Mouse (Mus musculus) lung, postnatal 10 days (tissue): Measurements from ENCODE around the gene Osbpl6.

Experiments used
- DNase-seq: peaks from one replicate; pipeline ENCODE4 v3.0.0; 2021

Osbpl6 gene

DNA sequence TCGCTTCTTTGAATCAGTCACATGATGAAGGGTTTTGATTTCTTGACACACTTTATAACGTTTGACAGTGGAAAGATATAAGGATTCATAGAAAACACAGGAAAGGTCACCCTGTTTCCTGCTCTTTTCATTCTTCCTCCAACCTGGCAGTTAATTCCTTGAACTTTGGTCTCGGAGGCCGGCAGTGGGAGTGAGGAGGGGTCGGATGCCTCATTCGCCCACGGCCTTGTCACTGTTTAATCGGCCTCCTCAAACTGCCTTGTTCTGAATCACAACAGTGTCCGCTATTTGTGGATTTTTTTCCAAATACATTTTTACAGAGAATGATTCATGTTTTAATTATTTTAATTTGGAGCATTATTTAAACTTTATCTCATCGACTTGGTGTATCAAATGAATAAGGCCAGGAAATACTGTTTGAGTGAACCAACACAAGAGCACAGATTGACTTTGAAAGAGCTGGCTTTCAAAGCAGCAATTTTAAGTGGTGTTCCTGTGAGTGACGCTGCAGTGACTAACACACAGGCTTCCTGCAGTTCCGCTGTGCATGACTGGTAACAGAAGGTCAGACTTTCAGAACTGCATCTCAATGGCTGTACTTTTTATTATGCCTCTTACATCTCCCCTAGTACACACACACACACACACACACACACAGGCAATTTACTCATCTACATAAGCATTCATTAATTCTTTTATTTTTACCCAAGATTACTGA is 98.0 kb downstream of the Osbpl6 start:
- no peak for DNase-seq

DNA sequence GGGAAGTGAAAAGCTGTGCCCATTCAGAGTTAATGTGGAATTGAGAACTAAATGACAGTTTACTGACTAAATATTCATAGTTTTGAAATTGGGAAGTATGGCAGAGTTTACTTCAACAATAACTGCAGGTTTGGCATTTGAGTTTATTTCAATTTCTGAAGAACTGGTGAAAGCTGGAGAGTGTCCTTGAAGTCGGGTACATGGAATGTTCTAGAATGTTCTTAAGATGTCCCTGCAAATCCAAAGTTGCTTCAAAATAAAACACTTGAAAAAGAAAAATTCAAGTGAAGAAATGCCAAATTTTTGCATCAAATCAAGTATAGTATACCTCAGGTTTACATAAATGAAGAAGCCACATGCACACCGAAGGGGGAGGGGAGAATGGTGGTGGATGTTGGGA is 98.7 kb downstream of the Osbpl6 start:
- no peak for DNase-seq

DNA sequence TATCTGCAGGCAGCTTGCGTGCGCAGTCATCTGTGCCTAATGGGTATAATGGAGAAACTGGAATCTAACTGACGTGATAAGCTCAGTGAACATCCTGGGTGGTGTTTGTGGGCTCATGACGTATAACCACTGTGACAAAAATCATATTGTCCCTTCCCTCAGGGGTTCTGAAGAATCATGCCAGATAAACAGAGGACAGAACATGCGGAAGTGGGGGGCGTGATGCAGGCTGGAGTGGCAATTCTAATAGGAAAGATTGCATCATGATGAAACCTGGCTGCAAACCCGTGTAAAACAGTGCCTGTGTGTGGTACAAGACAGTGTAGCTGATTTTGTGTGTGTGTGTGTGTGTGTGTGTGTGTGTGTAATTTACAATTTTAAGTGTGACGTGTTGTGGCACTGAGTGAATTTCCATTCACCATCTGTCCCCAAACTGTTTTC is 105.0 kb downstream of the Osbpl6 start:
- DNase-seq = no peak

DNA sequence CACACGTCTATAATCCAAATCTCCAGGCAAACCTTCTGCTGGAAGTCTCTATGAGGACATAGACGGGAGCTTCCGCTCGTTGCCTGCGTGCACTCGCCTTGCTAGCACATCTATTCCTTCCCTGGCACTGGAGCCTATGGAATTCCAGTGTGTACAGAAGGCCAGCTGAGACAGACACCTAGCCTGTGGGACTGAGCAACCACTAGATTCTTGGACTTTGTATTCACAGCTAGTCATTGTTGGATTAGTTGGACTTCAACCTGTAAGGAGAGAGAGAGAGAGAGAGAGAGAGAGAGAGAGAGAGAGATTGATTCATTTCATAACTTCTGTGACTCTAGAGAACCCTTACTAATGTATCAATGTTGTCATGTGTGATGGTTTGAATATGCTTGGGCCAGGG is 105.8 kb downstream of the Osbpl6 start:
- no peak for DNase-seq

DNA sequence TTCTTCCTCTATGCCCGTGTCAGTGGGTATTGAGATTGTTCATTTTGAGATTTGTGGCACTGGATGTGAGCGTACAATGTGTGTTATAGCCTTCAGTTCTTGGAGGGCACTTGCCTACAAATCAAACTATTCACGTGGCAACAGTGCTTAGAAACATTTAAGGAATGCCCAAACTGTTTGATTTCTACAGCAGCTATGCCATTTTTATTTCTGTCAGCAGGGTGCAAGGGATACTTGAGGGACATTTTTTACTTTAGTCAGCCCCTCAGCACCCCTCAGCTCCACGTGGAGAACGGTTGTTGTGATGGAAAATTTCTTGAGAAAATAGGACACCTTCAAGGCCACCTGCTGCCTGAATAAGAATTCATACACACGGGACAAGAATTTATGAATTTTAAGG is 106.6 kb downstream of the Osbpl6 start:
- no peak for DNase-seq

DNA sequence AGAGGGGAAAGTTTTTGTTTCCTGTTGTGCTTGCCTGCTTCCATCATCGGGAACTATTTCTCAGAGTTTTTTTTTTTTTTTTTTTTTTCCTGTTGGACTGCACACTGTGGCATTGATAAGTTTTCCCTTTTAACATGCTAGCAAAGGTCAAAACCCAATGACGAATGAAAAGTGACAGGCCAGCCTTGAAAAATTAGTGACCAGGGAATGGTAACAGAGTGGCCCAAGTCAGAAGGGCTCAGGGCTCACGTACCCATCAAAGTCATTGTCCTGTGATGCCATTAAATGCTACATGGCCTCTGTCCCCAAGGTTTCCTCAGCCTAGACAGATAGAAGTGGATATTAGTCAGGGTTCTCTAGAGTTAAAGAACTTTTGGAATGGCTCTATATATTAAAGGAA is 107.0 kb downstream of the Osbpl6 start:
- DNase-seq = no peak

DNA sequence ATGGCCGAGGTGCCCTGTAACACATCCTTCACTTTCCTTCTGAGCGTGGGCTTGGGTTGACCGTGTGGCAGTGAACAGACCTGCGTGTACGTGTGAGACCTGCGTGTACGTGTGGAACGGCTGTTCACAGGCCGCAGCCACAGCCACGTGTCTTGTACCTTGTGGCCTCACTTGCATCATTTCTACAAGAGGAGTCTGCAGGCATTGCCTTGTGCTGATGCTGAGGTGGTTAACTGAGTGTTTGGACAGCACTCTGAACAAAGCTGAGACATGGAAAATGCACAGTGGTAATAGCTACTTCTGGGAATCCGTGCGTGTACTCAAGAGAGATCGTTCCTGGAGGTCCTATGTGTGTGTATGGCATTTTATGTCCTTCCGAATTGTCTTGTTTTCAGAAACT is 111.2 kb downstream of the Osbpl6 start:
- DNase-seq = no peak

DNA sequence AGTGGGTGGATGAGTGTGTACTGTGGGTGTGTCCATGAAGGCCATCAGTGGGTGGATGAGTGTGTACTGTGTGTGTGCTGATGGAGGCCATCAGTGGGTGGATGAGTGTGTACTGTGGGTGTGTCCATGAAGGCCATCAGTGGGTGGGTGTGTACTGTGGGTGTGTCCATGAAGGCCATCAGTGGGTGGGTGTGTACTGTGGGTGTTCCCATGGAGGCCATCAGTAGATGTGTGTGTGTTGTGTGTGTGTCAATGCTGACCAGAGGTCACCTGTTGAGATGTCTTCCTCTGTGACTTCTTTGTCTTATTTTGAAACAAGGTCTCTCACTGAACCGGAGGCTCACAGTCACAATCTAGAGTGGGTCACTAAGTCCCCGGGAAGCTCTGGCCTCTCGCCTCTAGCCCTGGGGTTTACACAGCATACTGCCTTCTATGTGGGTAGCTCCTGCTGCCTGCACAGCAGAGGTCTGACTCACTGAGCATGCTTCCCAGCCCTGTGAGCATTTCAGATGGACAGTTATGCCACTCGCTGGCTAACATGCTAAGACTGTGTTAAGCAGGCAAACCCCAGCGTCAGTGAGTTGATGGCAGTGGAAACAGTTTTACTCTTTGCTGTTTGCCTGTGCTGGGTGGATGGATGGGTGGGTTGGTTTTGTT is 112.2 kb downstream of the Osbpl6 start:
- no peak for DNase-seq

DNA sequence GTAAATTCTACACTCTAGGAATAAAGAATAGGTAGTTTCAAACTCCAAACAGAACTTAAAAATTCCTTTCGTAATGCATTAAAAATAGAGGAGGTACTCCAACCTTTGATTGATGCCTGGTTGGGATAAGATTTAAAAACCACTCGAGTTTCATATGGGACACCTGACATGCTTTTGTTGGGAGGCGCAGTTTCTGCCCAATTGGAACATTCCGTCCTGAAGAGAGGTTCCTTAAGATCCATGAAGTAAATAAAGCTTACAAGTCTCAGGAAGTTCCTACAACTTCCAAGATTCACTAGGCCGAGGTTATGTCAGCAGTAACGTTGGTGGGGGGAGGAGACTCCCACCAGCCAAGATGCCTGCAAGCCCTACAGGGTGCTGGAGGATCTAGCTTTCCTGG is 115.3 kb downstream of the Osbpl6 start:
- DNase-seq = no peak

DNA sequence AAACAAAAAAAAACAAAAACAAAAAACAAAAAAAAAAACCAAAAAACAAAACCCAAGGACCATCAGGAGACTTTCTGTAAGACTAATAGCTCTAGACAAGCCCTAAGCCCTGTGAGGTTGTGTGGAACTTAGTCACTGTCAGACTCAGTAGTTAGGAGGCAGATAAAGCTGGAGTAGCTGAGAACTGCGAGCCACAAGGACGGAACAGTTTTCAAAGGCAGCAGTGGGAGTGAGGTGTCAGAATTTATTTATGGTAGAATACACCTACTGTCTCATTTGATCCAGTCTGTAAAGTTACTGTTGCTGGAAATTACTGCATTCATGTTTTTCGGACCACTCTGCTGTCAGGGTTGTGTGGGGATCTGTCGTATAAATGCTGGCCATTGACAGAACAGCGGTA is 118.1 kb downstream of the Osbpl6 start:
- no peak for DNase-seq

DNA sequence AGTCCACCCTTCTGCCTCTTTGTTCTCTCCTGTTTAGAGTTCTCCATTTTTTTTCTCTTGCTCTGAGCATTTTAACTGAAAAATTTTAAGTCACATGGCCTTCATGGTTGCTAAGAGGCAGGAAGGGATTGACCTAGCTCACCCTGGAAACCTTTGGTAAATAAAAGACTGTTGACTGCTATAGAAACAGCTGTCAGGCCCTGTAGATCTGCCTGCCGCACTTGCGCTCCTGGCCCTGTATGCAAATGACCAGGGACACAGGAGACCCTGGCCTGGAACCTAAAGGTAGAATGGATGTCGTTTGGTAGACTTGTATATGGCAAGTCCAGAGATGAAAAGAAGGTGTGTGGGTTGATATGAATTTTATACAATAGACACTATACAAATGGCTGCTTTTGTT is 119.3 kb downstream of the Osbpl6 start:
- no peak for DNase-seq

DNA sequence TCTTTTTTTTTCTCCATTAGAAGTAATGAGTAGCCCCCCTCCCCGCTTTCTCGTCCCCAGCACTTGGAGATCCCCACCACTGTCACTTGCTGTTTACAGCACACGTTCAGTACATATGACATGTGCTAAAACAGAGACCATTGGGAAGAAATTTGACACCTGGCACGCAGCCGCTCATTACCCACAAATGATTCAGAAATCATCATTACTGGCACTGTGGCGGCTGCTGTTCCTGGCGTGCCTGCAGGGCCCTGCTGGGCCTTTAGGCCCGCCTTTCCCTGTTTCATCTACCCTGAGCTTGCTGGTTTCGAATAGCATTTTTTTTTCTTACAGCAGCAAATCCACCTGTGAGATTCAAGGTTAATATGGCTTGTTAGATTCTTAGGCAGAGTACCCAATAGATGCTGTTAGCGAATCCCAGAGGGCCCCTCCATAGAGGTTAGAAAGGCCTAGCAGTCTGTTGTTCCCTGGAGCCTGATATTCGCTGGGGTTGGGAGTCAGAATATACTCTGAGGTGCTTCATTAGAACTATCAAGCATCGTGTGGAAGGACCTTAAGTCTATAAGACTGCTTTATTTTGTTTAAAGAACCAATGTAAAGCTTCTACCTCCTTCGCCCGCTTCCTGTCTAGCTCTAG is 126.3 kb downstream of the Osbpl6 start:
- DNase-seq = no peak

DNA sequence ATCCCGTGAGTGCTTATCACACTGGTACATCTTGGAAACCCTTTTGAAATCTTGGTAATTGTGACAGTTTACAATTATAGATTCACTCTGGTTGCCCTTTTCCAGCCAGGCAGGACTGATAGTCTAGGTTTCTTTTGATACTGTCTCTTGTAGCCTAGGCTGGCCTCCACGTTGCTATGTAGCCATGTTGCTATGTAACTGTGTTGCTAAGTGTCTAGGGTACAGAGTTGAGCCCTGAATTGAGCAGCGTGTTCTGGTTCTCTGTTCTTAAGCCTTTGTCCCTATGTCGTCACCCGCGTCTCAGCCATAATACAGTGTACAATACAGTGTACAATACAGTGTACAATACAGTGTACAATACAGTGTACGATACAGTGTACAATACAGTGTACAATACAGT is 128.6 kb downstream of the Osbpl6 start:
- DNase-seq = no peak

DNA sequence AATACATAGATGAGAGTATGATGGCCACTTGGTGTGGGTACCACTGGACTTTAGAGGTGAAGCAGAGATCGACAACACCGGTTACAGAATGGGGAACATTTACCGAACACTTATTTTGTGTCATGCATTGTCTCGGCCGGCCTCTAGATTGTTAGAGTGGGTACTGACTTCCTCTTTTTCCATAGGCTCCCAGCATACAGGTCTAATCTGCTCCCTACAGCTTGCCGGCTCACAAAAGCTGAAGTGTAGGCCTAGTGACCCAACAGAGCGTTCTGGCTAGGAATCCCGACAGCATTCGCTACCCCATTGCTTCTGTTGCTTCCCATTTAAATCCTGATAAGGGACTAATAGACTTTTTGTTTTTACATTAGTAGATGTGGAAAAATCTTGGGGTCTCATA is 135.6 kb downstream of the Osbpl6 start:
- no peak for DNase-seq

DNA sequence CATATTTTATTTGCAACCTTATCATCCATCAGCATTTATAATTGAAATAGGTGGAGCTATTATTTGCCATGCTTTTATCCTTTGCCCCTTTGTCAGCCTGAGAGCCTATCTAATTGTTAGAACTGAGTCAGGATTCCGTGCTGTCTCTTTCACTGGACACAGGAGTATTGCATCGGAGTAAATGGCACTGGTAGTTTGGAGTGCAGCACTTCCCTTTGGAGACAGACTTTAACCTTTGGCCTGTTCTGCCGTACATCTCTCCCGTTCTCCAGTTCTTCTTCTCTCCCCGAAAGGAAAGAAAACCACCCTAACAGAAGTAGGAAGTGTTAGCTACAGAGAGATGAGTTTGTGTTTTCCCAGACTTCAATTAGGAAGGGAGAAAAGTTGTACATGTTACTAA is 136.6 kb downstream of the Osbpl6 start:
- no peak for DNase-seq

DNA sequence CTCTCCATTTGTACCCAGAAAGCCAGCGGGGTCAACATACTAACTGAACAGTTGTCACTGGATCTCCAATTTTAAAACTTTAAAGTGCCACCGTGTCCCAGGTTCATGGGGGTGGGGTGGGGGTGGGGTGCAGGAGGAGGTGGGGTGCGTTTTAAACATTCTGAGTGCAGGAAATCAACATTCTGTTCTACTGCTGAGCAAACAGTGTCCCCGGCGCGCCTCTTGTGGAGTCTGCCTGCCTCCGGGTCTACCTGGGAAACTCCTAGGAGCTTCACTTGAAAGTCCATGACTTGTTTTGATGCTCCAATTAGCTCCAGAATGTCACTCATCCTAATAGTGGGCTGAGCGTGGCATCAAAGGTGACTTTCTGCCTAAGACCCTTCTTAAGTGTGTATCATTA is 139.2 kb downstream of the Osbpl6 start:
- no peak for DNase-seq

DNA sequence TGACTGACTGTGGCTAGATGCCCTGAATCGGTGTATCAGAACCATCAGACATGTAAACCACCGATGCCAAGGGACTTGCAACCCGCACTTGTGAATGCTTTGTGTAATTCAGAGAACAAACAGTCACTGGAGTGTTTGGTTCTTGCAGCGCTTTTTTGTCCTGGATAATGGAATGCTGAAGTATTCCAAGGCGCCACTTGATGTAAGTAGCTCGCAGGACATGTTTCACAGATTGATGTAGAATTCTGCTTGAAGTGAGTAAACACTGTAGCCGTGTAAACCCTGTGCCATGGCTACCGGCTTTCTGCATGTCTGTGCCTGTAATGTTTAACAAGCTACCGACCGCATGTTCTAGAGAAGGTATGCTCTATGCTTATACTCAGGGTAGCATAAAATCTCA is 141.9 kb downstream of the Osbpl6 start:
- peak; percentile 52 for DNase-seq

DNA sequence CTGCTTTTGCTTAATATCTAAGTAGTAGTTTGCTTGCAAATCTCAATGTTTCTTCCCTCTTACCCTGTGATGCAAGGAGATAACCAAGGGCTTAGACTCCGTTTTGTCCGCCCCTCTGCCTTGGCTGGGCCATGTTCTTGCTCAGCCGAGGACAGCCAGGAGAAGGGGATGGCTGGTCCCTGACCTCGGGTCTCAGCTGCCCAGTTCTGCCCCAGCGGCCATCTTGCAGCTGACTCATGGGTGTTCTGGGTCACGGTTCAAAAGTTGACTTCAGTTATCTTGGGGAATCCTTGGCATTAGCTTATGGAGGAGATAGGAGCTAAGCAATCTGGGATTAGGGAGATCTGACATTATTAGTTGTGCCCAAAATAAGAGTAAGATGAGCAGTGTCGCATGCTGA is 142.5 kb downstream of the Osbpl6 start:
- DNase-seq = no peak

DNA sequence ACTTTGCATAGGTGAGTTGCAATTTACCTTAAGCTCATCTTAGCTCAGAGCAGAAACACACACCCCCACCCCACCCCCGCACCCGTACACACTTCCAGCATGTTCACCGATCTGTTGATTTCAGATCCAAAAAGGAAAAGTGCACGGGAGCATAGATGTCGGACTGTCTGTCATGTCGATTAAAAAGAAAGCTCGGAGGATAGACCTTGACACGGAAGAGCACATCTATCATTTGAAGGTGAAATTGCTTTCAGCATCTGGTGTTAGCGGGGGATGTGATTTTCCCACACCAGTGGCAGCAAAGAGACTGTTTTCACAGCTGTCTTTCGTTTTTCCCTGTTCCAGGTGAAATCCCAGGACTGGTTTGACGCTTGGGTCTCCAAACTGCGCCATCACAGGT is 143.0 kb downstream of the Osbpl6 start:
- DNase-seq = no peak

DNA sequence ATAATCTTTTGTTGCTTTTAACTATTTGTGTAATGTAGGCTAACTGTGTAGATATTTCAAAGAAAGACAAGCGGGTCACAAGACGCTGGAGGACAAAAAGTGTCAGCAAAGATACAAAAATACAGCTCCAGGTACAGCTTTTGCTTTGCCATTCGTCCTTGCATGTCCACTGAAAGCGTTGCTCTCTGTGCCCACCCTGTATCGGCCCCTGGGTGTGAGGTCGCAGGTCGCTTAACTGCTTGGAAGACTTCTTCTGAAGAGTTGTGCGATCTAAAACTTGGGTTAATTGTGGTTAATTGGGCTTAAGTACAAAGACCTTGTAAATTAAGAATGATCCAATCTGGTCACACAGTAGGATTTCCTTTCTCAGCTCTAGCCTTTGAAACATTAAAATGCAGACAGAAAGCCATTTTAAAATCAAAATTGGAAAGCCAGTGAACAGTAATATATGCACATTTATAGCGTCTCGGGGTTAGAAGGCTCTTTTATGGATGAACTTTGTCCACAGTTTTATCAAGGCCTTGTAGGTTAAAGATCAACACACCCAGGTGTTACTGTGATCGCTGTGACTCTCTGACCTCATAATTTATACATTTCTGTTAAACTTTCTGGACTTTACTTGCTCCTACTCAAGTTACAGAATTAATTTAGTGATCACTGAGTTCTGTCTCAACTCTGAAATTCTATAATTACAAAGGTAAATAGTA is 149.7 kb downstream of the Osbpl6 start:
- no peak for DNase-seq

DNA sequence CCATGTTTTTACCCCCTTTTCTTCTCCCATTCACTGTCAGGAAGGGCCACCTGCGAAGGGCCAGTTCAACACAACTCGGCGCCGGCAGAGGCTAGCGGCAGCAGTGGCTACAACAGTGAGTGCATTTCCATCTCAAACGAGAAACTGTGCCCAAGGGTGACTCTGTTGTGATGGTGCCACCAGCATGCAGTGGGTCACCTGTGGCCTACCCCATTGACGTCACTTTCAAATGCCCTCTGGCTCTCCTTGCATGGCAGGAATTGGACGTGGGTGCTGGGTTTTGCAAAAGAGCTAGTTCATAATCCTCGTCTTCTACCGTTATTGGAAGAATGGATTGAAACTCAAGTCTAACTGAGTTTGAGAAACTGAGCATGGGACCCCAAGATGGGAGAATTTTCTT is 153.8 kb downstream of the Osbpl6 start:
- DNase-seq = no peak

DNA sequence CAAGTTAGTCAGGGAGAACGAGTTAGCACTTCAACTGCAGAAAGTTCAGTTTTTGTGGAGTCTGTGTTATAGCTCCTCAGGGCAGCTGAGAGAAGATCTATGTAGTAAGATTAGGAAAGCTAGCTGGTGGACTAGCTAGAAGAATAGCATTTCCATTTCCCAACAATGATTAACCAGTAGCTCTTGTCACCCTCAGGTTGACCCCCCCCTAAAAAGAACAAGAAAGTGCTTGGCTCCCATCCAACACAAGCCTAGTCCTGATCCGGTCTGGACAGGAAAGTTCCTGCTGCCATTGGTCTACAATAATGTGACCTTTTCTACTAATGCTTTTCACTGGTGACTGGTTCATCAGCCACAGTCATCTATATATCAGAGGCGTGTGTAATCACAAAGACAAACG is 157.6 kb downstream of the Osbpl6 start:
- peak; percentile 11 for DNase-seq

DNA sequence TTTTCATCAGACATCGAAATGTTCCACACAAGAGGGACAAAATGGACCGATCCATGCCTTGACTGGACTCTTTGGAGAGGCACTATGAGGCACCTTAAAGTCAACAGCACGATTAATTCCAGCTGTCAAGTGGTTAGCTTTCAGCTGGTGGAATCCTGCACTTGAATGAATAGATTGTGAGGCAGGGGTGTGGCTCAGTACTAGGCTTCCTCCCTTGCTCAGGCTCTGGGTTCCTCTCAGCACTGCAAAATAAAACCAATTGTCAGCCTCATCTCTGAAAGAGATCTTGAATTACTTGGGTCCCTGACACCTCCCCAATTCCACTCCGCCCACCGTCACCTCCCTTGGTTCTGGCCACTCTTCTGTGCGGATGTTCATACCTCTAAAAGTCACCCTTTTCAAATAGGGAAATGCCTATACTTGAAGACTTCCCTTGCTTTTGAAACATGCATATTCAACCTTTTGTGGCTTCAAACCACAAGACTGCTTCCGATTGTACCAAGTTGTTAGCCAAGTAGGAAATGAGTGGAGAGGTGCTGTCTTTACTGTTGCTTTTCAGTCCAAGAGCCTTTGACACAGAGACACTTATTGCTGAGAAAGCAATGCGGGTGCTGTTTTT is 160.7 kb downstream of the Osbpl6 start:
- DNase-seq = no peak
